Mouse (Mus musculus) G1E (cell line): ENCODE measurements at regions not wholly inside any gene's neighbourhood (a gene's known extent, or its start where the extent isn't known, plus 50 kb on each side); places are given as distances from the start of the nearest gene placed in this dataset.

Source experiments
- CTCF ChIP-seq: IDR thresholded peaks from 2 replicates; pipeline ENCODE4 v1.5.1; 2012; ENCODE audit warnings: low read depth, low read length, inconsistent platforms, mixed read lengths
- GATA1 ChIP-seq: IDR thresholded peaks from 2 replicates; pipeline ENCODE4 v1.6.1; 2012; ENCODE audit warnings: borderline replicate concordance, low read length, inconsistent platforms, mixed read lengths
- GATA2 ChIP-seq: IDR thresholded peaks from 2 replicates; pipeline ENCODE4 v1.6.1; 2012; ENCODE audit warnings: low read depth, low read length, inconsistent platforms, borderline replicate concordance
- POLR2AphosphoS5 ChIP-seq: IDR thresholded peaks from 2 replicates; pipeline ENCODE4 v1.6.1; 2012; ENCODE audit warnings: low read depth, low read length, inconsistent platforms; ENCODE audit not compliant: insufficient replicate concordance
- TAL1 ChIP-seq: conservative IDR thresholded peaks from 2 replicates; pipeline ENCODE4 v1.6.1; 2012; ENCODE audit warnings: low read depth, low read length, inconsistent platforms, mixed read lengths

- TF ChIP-seq CTCF (no peak), POLR2AphosphoS5 (no peak), GATA1 (no peak), TAL1 (no peak), GATA2 (no peak)
These were observed 218.7 kb upstream of the F930015N05Rik start for GRCm38 (mm10) chr11:64655162-64655561.
